Mouse (Mus musculus) liver, postnatal 0 days (tissue): ENCODE data around the gene Tlnrd1. TPM values are rescaled to one million over a fixed set of nuclear protein-coding genes. Genes with fewer than 3 reads are reported as not detected.
A peak's percentile ranks its signal among the peaks of the same experiment; 100 is the strongest.

Source experiments
- ATAC-seq: fragments of 200-750 bp; cut with Nextera tagmentation; 2 replicates; pipeline ENCODE4 v1.8.0; 2017; ENCODE audit warnings: mild to moderate bottlenecking, moderate library complexity
- DNase-seq: peaks from one replicate; pipeline ENCODE4 v3.0.0-alpha.2; 2016
- H3K27ac ChIP-seq: fragments of 300-500 bp; sonication (generic); 2 replicates; pipeline ENCODE4 v1.5.1; 2014; ENCODE audit warnings: antibody characterized with exemption, moderate library complexity, mild to moderate bottlenecking, low read depth
- H3K27me3 ChIP-seq: fragments of 300-500 bp; sonication (generic); 2 replicates; pipeline ENCODE4 v1.6.1; 2014; ENCODE audit warnings: low read length, control low read depth, mixed read lengths; ENCODE audit not compliant: insufficient read depth
- H3K36me3 ChIP-seq: fragments of 300-500 bp; sonication (generic); replicated peaks from 2 replicates; pipeline ENCODE4 v1.6.1; 2014; ENCODE audit warnings: mild to moderate bottlenecking, control low read depth, low read length, moderate library complexity, mixed read lengths; ENCODE audit not compliant: insufficient read depth
- H3K4me1 ChIP-seq: fragments of 300-500 bp; sonication (generic); 2 replicates; pipeline ENCODE4 v1.6.1; 2014; ENCODE audit warnings: antibody characterized with exemption, mild to moderate bottlenecking, control low read depth; ENCODE audit not compliant: insufficient read depth
- H3K4me2 ChIP-seq: fragments of 300-500 bp; sonication (generic); 2 replicates; pipeline ENCODE4 v1.6.1; 2014; ENCODE audit warnings: low read depth, mild to moderate bottlenecking, low read length, moderate library complexity, mixed read lengths
- H3K4me3 ChIP-seq: fragments of 300-500 bp; sonication (generic); 2 replicates; pipeline ENCODE4 v1.5.1; 2014; ENCODE audit warnings: low read depth, low read length
- H3K9ac ChIP-seq: fragments of 300-500 bp; sonication (generic); replicated peaks from 2 replicates; pipeline ENCODE4 v1.6.1; 2014; ENCODE audit warnings: mild to moderate bottlenecking, moderate library complexity
- H3K9me3 ChIP-seq: fragments of 300-500 bp; sonication (generic); 2 replicates; pipeline ENCODE4 v1.6.1; 2016; ENCODE audit warnings: mild to moderate bottlenecking, control low read depth, low read length, mixed read lengths
- CTCF ChIP-seq: sonication (generic); IDR thresholded peaks from 2 replicates; pipeline ENCODE4 v1.5.1; 2016; ENCODE audit warnings: antibody characterized with exemption, low read depth
- EP300 ChIP-seq: IDR thresholded peaks from 2 replicates; pipeline ENCODE4 v1.6.1; 2016; ENCODE audit warnings: antibody characterized with exemption, low read depth, mild to moderate bottlenecking
- WGBS: fragments of 180-500 bp; shearing (Covaris S2); extraction: QIAGEN DNeasy Blood & Tissue Kit; methylation state at CpG from one replicate; pipeline ENCODE4 v1.1.7; 2014; ENCODE audit not compliant: insufficient replicate concordance; 5-methylcytosine and 5-hydroxymethylcytosine counted together
- polyA plus RNA-seq: library from polyadenylated mRNA; unstranded; fragments of >200 nt; fragmentation: Nextera tagmentation; extraction: Ambion mirVana; gene quantifications from 2 replicates; pipeline ENCODE4 v1.2.1, GENCODE M21; 2015

Tlnrd1 gene
- polyA plus RNA-seq, 1 experiment from 2014 or later: 6.0 TPM

- Histone ChIP-seq H3K4me2 (no peak overlapping the region), H3K9me3 (no peaks in the 10 kb centered on the region), H3K27me3 (no peaks in the 10 kb centered on the region), H3K36me3 (no peaks in the 10 kb centered on the region), H3K27ac (no peak overlapping the region), H3K9ac (no peak overlapping the region), H3K4me3 (no peak overlapping the region), H3K4me1 (peaks cover 24% of the 10 kb centered on the region)
- WGBS: 64% methylated on average over 5 of the region's 5 CpGs
- ATAC-seq (no peak), DNase-seq (no peak)
- TF ChIP-seq CTCF: no peak
- no peak for TF ChIP-seq EP300
Measured at GRCm38 (mm10) chr7:83851569-83852380, 32.3 kb downstream of the Tlnrd1 start.

- no peaks in the 10 kb centered on the region for H3K9me3 ChIP-seq
- TF ChIP-seq EP300 (no peak), CTCF (no peak)
- H3K9ac ChIP-seq: no peak overlapping the region
- H3K4me3 ChIP-seq: no peak overlapping the region
- peaks cover 31% of the 10 kb centered on the region for H3K4me1 ChIP-seq
- DNase-seq (no peak), ATAC-seq (peak; percentile 61)
- H3K4me2 ChIP-seq: no peak overlapping the region
- 40% methylated on average over 5 of the region's 5 CpGs for WGBS
- peak overlapping the region; percentile 58 for H3K27ac ChIP-seq
- no peaks in the 10 kb centered on the region for H3K36me3 ChIP-seq
- no peaks in the 10 kb centered on the region for H3K27me3 ChIP-seq
Measured at GRCm38 (mm10) chr7:83847187-83848075, 36.7 kb downstream of the Tlnrd1 start.

GRCm38 (mm10) chr7:83844807-83845206 lies 39.3 kb downstream of the Tlnrd1 start:
- no peak for TF ChIP-seq EP300
- no peak for TF ChIP-seq CTCF
- Histone ChIP-seq H3K9ac (no peak overlapping the region), H3K36me3 (no peaks in the 10 kb centered on the region), H3K9me3 (no peaks in the 10 kb centered on the region), H3K4me1 (peaks cover 27% of the 10 kb centered on the region), H3K4me2 (no peak overlapping the region), H3K27ac (no peak overlapping the region), H3K27me3 (no peaks in the 10 kb centered on the region), H3K4me3 (no peak overlapping the region)
- DNase-seq (no peak), ATAC-seq (no peak)
- 80% methylated on average over 3 of the region's 3 CpGs for WGBS

GRCm38 (mm10) chr7:83842486-83843259 lies 41.4 kb downstream of the Tlnrd1 start:
- Histone ChIP-seq H3K9ac (no peak overlapping the region), H3K36me3 (no peaks in the 10 kb centered on the region), H3K4me3 (no peak overlapping the region), H3K4me1 (peaks cover 21% of the 10 kb centered on the region), H3K27me3 (no peaks in the 10 kb centered on the region), H3K27ac (peak overlapping the region; percentile 57; the same call in 1 of the 2 replicates), H3K4me2 (no peak overlapping the region), H3K9me3 (no peaks in the 10 kb centered on the region)
- ATAC-seq (peak; percentile 69), DNase-seq (no peak)
- 35% methylated on average over 6 of the region's 6 CpGs for WGBS
- TF ChIP-seq CTCF: no peak
- TF ChIP-seq EP300: peak; percentile 48; the same call in 1 of the 2 replicates

GRCm38 (mm10) chr7:83840076-83840475 lies 44.0 kb downstream of the Tlnrd1 start:
- 67% methylated on average over 2 of the region's 2 CpGs for WGBS
- DNase-seq (no peak), ATAC-seq (no peak)
- Histone ChIP-seq H3K4me2 (no peak overlapping the region), H3K4me3 (no peak overlapping the region), H3K27ac (no peak overlapping the region), H3K9ac (no peak overlapping the region), H3K27me3 (no peaks in the 10 kb centered on the region), H3K36me3 (no peaks in the 10 kb centered on the region), H3K9me3 (no peaks in the 10 kb centered on the region), H3K4me1 (peaks cover 3% of the 10 kb centered on the region; the same call in 1 of the 2 replicates)
- TF ChIP-seq EP300: no peak
- no peak for TF ChIP-seq CTCF
